Mouse (Mus musculus): ENCODE measurements around the gene Usp36.

GRCm38 (mm10) chr11:118323974-118324373 lies 33.9 kb upstream of the Usp36 start:
- TF ChIP-seq POLR2A (IDR thresholded peaks at IDR 0.05; ENCODE audit: extremely low read depth, insufficient read depth, low read length): no peak
- no peak for TF ChIP-seq CTCF (IDR thresholded peaks at IDR 0.05; ENCODE audit: low read depth, low read length)

All from liver, adult 2 months (tissue).